Mouse (Mus musculus): ENCODE results near the gene Bola1. TPM values are rescaled to one million over a fixed set of nuclear protein-coding genes. Genes with fewer than 3 reads are reported as not detected.

Gene Bola1
- polyA plus RNA-seq, 1 experiment from 2014 or later: 64.1 TPM

DNA sequence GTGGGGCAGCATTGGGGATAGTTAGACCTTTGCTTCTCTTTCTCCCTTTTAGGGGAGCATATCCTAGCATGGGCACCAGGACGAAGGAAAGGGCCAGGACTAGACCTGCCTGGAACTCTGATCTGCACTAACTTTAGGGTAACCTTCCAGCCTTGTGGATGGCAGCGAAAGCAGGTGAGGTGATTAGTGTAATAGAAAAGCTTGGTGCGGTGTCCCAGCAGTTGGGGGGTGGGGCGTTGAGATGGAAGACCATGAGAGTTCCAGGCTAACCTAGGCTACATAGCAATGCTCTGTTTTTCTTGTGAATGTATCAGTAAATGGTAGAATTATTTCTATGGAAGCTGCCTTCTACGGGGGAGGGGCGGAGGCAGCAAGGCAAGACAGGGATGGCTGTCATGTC, 56.5 kb downstream of the Bola1 start:
- no peaks in the 10 kb centered on the region for H3K9me3 ChIP-seq (ENCODE audit: control insufficient read depth, low read length)
- no peak overlapping the region for H3K9ac ChIP-seq (replicated peaks; ENCODE audit: low read depth, low read length)
- H3K27me3 ChIP-seq (replicated peaks; ENCODE audit: control insufficient read depth, insufficient read depth, low read length): no peaks in the 10 kb centered on the region
- WGBS: 89% methylated on average over 6 of the region's 6 CpGs
- ATAC-seq: no peak
- no peak overlapping the region for H3K27ac ChIP-seq (ENCODE audit: low read length)
- H3K4me2 ChIP-seq (ENCODE audit: low read length): no peak overlapping the region
- H3K36me3 ChIP-seq (ENCODE audit: control insufficient read depth, insufficient read depth): no peaks in the 10 kb centered on the region
- H3K4me3 ChIP-seq (replicated peaks; ENCODE audit: low read length): no peak overlapping the region
- H3K4me1 ChIP-seq (replicated peaks; ENCODE audit: control insufficient read depth, insufficient read depth, low read length): peaks cover 22% of the 10 kb centered on the region

DNA sequence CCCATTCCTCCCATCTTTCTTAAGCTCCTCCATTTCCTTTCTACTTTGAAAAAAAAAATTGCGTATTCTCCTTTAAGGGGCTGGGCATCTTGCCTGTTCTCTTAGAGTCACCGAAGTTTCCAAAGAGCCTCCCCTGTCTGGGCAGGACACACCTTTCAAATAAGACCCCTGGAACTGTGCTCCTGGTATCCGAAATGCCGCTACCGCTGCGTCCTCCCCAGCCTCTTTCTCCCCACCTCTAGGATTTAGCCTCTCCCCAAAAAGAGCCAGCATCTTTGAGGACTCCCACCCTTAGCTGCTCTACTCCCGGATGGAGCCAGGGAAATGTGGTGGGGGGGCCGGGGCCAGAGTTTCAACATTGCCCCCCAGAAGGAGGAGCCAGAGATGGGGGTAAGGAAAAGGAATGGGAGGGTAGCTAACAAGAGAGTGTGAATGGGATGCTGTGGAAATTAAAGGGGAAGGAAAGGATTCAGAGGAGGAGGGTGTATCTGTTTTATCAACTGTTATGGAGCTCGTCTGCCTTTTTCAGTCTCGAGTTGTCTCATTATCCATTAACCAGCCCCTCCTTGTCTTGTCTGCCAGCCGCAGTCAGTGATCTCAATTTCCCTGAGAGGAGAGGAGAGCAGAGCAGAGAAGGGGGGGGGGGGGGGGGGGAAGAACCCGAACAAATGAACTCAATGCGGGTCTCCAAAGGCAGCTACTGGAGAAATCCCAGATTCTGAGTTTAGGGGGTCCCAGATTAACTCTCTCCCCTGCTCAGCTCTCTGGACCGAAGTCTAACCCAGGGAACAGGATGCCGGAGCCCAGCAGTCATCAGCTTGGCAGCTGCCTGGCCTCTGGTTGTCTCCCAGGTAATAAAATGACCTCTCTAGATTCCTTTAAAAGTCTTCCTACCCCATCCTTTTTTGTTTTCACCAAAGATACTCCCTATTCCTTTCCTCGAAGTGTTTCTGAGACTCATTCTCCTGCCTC, 57.4 kb downstream of the Bola1 start, which contains the start of gene Mtmr11:
Mtmr11 (plus strand) TSS at position 136 of the 972 bp plus-strand sequence.
- Histone ChIP-seq H3K27me3 (replicated peaks; ENCODE audit: control insufficient read depth, insufficient read depth, low read length) (no peaks in the 10 kb centered on the region), H3K4me1 (replicated peaks; ENCODE audit: control insufficient read depth, insufficient read depth, low read length) (peaks cover 22% of the 10 kb centered on the region), H3K27ac (ENCODE audit: low read length) (peak within 1 kb of the TSS; percentile 44), H3K4me2 (ENCODE audit: low read length) (peak within 1 kb of the TSS; percentile 99), H3K4me3 (replicated peaks; ENCODE audit: low read length) (peak within 1 kb of the TSS; percentile 51), H3K36me3 (ENCODE audit: control insufficient read depth, insufficient read depth) (no peaks in the 10 kb centered on the region), H3K9ac (replicated peaks; ENCODE audit: low read depth, low read length) (peak within 1 kb of the TSS; percentile 56), H3K9me3 (ENCODE audit: control insufficient read depth, low read length) (no peaks in the 10 kb centered on the region)
- 0 out of 2 replicates have a peak, but pooled peaks have one; percentile 31 for ATAC-seq
- 7% methylated on average over 16 of the region's 16 CpGs for WGBS

- 2% methylated on average over 12 of the region's 12 CpGs for WGBS
- peak overlapping the region; percentile 56 for H3K9ac ChIP-seq (replicated peaks; ENCODE audit: low read depth, low read length)
Observed at GRCm38 (mm10) chr3:96160803-96161516, 58.5 kb downstream of the Bola1 start.

DNA sequence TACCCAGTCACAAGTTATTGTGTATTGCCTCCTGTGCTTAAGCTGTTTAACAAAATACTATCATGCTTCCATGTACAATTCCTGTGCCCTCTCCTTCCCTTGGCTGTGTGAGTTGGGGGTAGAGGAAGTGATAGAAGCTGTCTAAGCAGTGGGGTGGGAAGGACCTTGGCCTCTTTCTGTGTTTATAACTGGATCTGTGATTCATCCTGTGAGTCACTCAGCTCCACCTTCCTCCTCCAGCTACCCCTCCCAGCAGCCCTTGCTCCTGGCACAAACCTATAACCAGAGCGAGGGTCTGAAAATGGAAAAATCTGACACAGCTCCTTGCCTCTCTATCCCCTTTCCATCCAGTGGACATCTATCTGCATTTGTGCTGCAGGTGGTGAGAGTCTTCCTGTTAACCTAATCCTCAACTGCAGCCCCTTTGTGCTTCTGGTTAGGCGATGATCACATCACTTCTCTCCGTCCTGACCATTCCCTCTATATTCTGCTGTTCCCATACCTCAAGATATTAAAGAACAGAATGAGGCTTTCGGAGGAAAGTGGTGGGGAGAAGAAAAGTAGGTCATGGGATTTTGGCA, 59.2 kb downstream of the Bola1 start:
- Histone ChIP-seq H3K36me3 (ENCODE audit: control insufficient read depth, insufficient read depth) (0 out of 2 replicates have a peak, but pooled peaks cover under 1% of the 10 kb centered on the region), H3K9me3 (ENCODE audit: control insufficient read depth, low read length) (no peaks in the 10 kb centered on the region), H3K9ac (replicated peaks; ENCODE audit: low read depth, low read length) (peak overlapping the region; percentile 56; the same call in 1 of the 2 replicates), H3K4me2 (ENCODE audit: low read length) (peak overlapping the region; percentile 99), H3K27me3 (replicated peaks; ENCODE audit: control insufficient read depth, insufficient read depth, low read length) (no peaks in the 10 kb centered on the region), H3K27ac (ENCODE audit: low read length) (no peak overlapping the region), H3K4me1 (replicated peaks; ENCODE audit: control insufficient read depth, insufficient read depth, low read length) (peaks cover 22% of the 10 kb centered on the region), H3K4me3 (replicated peaks; ENCODE audit: low read length) (no peak overlapping the region)
- 48% methylated on average over 4 of the region's 4 CpGs for WGBS
- no peak; the same call in 1 of the 2 replicates for ATAC-seq

More at GRCm38 (mm10) chr3:96160803-96161516, 58.5 kb downstream of the Bola1 start:
- Histone ChIP-seq H3K27ac (ENCODE audit: low read length) (peak overlapping the region; percentile 44), H3K4me3 (replicated peaks; ENCODE audit: low read length) (peak overlapping the region; percentile 51), H3K4me2 (ENCODE audit: low read length) (peak overlapping the region; percentile 99), H3K4me1 (replicated peaks; ENCODE audit: control insufficient read depth, insufficient read depth, low read length) (peaks cover 22% of the 10 kb centered on the region), H3K9me3 (ENCODE audit: control insufficient read depth, low read length) (no peaks in the 10 kb centered on the region), H3K36me3 (ENCODE audit: control insufficient read depth, insufficient read depth) (no peaks in the 10 kb centered on the region), H3K27me3 (replicated peaks; ENCODE audit: control insufficient read depth, insufficient read depth, low read length) (no peaks in the 10 kb centered on the region)
- peak; percentile 75 for ATAC-seq

- Histone ChIP-seq H3K36me3 (ENCODE audit: control insufficient read depth, insufficient read depth) (peaks cover 2% of the 10 kb centered on the region; the same call in 1 of the 2 replicates), H3K27ac (ENCODE audit: low read length) (no peak overlapping the region), H3K4me3 (replicated peaks; ENCODE audit: low read length) (no peak overlapping the region), H3K9ac (replicated peaks; ENCODE audit: low read depth, low read length) (no peak overlapping the region), H3K4me2 (ENCODE audit: low read length) (no peak overlapping the region), H3K27me3 (replicated peaks; ENCODE audit: control insufficient read depth, insufficient read depth, low read length) (no peaks in the 10 kb centered on the region), H3K9me3 (ENCODE audit: control insufficient read depth, low read length) (no peaks in the 10 kb centered on the region), H3K4me1 (replicated peaks; ENCODE audit: control insufficient read depth, insufficient read depth, low read length) (peaks cover 22% of the 10 kb centered on the region)
- no peak for ATAC-seq
- WGBS: 86% methylated on average over 4 of the region's 4 CpGs
Observed at GRCm38 (mm10) chr3:96159820-96160219, 59.7 kb downstream of the Bola1 start.

DNA sequence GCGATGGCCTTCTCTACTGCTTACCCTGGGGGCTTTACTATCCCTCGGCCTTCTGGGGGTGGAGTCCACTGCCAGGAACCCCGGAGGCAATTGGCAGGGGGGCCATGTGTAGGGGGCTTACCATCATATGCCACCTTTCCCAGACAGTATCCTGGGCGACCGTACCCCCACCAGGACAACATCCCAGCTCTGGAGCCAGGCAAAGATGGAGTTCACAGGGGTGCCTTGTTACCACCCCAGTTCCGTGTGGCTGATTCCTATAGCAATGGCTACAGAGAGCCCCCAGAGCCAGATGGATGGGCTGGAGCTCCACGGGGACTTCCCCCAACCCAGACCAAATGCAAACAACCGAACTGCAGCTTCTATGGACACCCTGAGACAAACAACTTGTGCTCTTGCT, 64.0 kb downstream of the Bola1 start:
- 88% methylated on average over 8 of the region's 8 CpGs for WGBS
- Histone ChIP-seq H3K27me3 (replicated peaks; ENCODE audit: control insufficient read depth, insufficient read depth, low read length) (no peaks in the 10 kb centered on the region), H3K9me3 (ENCODE audit: control insufficient read depth, low read length) (no peaks in the 10 kb centered on the region), H3K27ac (ENCODE audit: low read length) (no peak overlapping the region), H3K4me3 (replicated peaks; ENCODE audit: low read length) (no peak overlapping the region), H3K4me1 (replicated peaks; ENCODE audit: control insufficient read depth, insufficient read depth, low read length) (peaks cover 3% of the 10 kb centered on the region; the same call in 1 of the 2 replicates), H3K36me3 (ENCODE audit: control insufficient read depth, insufficient read depth) (peaks cover 15% of the 10 kb centered on the region; the same call in 1 of the 2 replicates), H3K9ac (replicated peaks; ENCODE audit: low read depth, low read length) (no peak overlapping the region), H3K4me2 (ENCODE audit: low read length) (no peak overlapping the region)
- no peak for ATAC-seq

DNA sequence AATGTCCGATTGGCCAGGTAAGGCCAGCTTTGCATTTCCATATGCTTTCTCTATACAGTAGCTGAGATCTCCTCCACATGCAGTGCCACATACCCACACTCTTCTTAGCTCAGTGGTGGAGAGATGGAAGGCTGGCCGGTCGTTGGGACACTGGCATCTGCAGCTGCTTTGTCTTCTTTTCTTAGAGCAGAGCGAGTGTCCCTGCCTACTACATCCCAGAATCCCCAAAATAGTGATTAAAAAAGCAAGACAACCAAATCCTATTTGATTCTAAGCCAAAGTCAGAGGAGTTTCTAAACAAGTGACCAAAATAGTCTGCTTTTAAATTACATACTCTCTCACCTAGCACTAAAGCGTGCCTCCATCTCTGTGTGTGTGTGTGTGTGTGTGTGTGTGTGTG, 66.9 kb downstream of the Bola1 start:
- Histone ChIP-seq H3K36me3 (ENCODE audit: control insufficient read depth, insufficient read depth) (peaks cover 15% of the 10 kb centered on the region; the same call in 1 of the 2 replicates), H3K27me3 (replicated peaks; ENCODE audit: control insufficient read depth, insufficient read depth, low read length) (no peaks in the 10 kb centered on the region), H3K4me1 (replicated peaks; ENCODE audit: control insufficient read depth, insufficient read depth, low read length) (no peaks in the 10 kb centered on the region), H3K27ac (ENCODE audit: low read length) (no peak overlapping the region), H3K4me2 (ENCODE audit: low read length) (no peak overlapping the region), H3K9ac (replicated peaks; ENCODE audit: low read depth, low read length) (no peak overlapping the region), H3K4me3 (replicated peaks; ENCODE audit: low read length) (no peak overlapping the region), H3K9me3 (ENCODE audit: control insufficient read depth, low read length) (no peaks in the 10 kb centered on the region)
- no peak for ATAC-seq
- WGBS: 94% methylated on average over 5 of the region's 5 CpGs

DNA sequence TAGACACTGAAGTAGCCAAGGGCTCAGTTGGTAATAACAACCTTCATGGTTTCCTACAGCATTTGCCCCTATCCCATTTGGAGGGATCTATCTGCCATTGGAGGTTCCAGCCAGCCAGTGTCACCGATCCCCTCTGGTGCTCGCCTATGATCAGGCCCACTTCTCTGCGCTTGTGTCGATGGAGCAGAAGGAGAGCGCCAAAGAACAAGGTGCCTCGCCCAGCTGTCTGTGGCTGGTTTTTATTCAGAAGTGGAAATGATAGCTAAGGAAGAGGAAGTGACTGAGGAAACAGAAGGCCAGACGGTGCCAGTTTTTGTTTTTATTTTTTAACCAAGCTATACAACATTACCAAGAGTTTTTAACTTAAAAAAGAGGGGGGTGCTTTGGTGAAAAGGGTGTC, 67.7 kb downstream of the Bola1 start:
- H3K4me1 ChIP-seq (replicated peaks; ENCODE audit: control insufficient read depth, insufficient read depth, low read length): no peaks in the 10 kb centered on the region
- no peak overlapping the region for H3K27ac ChIP-seq (ENCODE audit: low read length)
- WGBS: 91% methylated on average over 7 of the region's 7 CpGs
- no peak for ATAC-seq
- H3K9ac ChIP-seq (replicated peaks; ENCODE audit: low read depth, low read length): no peak overlapping the region
- no peak overlapping the region for H3K4me2 ChIP-seq (ENCODE audit: low read length)
- H3K9me3 ChIP-seq (ENCODE audit: control insufficient read depth, low read length): no peaks in the 10 kb centered on the region
- no peak overlapping the region for H3K4me3 ChIP-seq (replicated peaks; ENCODE audit: low read length)
- H3K36me3 ChIP-seq (ENCODE audit: control insufficient read depth, insufficient read depth): peaks cover 15% of the 10 kb centered on the region; the same call in 1 of the 2 replicates
- no peaks in the 10 kb centered on the region for H3K27me3 ChIP-seq (replicated peaks; ENCODE audit: control insufficient read depth, insufficient read depth, low read length)
